Mouse (Mus musculus) cerebellum, adult 9-10 months (tissue): Measurements from ENCODE around the gene Cmtm4.

Source experiments
- DNase-seq: peaks from one replicate; pipeline ENCODE4 v3.0.0; 2022

Gene Cmtm4

DNA sequence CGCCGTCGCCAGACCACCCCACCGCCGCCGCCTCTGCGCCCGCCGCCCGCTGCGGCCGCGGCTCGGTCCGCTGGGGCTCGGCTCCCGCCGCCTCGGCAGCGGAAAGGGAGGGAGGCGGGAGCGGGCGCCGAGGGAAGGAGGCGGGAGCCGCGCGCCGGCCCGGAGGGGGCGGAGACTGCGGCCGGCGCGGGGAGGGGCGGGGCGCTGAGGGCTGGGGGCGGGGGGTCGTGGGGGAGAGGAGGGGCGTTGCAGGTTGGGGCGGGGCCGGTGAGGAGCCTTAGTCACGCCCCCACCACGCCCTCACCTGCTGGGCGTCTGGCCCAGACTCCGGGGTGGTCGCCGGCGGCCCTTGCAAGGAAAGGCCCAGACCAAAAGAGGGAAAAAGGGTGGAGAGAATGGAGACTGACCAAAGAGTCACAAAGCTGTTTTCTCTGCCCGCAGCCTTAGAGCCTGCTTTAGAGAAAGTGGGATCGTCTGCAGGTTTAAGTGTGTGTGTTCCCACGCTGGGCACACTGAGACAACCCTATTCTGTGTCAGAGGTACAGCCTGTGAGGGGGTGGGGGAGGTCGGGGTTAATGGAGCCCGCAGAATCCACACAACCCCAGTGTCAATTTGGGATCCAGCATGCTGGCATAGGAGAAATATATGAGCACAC is at the start of gene Cmtm4:
Cmtm4 (minus strand) TSS at position 105 of the 655 bp plus-strand sequence.
- DNase-seq: peak; percentile 59

DNA sequence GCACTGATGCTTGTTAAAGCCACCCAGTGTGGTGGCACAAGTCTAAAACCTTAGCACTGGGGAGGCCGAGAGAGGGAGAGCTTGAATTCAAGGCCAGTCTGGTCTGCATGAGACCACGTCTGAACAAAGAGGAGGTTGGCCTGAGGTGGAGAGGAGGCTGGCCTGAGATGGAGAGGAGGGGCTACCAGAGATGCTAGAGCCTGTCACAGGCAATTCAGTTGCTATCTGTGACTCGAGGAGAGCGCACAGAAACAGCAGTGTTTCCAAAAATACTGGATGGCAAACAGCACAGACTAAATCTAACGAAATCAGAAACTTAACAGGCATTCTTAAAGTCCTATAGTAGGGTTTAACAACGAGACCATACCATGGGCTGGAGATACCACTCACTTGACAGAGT is 49.6 kb upstream of the Cmtm4 start:
- DNase-seq: no peak

DNA sequence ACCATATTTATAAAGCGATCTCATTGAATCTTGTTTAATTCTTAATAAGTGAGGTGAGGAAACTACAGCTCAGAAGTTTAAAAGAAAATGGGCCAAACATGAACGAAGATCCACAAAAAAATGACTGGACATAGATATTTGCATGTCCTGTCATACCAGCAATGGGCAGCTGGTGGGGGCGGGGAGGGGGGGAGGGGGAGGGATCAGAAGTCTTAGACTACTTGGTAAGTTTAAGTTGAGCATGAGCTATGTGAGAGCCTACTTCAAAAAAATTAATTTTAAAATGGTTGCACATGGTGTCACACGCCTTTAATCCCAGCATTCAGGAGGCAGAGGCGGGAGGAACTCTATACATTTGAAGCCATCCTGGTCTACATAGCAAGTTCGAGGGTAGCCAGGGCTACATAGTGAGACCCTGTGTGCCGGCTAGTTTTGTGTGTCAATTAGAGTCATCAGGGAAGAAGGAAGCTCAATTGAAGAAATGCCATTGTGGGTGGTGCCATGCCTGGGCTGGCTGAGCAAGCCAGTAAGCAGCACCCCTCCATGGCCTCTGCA is 47.6 kb upstream of the Cmtm4 start:
- DNase-seq: peak; percentile 46

DNA sequence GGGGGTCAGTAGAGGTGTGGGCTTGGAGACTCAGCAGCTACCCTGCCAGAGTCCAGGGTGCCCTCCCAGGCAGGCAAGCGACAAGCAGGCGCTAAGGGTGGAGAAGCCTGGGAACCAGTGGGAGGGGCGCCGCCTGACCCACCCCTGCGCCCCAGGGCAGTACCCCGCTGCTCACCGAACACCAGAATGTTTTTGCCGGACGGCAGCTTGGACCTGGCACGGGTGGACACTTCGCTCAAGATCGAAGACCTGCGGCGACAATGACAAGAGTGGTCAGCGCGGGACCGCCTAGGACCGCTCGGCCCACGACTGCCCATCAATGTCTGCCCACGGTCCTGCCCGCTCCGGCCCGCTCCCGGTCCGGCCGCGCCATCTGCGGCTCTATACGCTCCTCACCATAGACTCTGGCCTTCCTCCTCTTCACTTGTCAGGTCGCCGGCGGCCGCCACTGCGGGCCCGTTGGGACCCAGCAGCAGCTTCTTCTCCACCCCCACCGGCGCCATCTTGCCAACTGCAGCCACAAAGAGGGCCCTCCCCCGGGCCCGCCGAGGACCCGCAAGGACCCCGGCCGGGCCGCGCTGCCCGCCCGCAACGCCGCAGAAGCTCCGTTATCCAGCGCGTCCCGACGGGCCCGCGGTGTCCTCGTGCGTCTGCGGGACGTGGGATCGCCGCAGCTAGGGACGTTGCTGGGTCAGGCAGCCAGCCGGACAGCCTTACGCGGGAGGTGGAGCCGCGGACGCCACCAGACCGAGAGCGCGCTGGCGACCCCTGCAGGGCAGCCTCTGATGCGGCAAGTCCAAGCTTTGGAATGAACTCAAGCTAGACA is 46.9 kb upstream of the Cmtm4 start, which contains the start of gene Dync1li2:
Dync1li2 (minus strand) TSS at position 749 of the 826 bp plus-strand sequence.
- peak; percentile 93 for DNase-seq

DNA sequence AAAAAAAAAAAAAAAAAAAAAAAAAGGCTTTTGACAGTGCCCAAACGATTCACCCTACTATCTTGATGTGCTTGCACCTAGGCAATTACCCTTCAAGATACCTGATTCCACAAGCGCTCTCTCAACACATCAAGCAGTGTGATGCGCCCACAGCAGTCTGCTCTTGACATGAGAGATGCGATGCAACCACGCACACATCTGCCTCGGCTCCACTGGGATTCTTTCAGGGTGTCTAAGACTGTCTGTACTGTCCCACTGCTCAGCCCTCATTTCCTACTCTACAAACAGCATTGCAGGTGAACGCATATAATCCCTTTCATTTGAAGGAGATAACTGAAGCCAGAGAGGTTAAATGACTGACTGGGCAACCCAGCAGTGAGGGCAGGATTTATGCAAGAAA is 46.0 kb upstream of the Cmtm4 start:
- no peak for DNase-seq

DNA sequence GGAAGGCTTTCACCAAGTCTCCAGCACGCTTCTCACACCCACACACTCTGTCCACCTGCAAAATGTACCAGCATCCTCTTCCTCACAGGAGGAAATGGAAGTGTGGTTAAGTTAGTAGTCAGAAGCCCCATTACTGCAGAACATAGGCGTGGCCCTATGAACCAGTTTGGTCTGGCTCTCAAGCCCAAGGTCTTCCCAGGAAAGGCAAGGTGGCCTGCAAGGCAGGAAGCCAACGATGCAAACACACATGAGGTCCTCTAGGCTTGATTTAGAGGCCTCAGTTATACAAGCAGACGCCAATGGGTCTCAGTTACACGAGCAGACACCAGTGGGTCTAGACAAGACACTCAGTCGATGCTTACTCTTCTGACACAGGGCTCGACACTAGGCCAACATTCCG is 43.9 kb upstream of the Cmtm4 start:
- no peak for DNase-seq

DNA sequence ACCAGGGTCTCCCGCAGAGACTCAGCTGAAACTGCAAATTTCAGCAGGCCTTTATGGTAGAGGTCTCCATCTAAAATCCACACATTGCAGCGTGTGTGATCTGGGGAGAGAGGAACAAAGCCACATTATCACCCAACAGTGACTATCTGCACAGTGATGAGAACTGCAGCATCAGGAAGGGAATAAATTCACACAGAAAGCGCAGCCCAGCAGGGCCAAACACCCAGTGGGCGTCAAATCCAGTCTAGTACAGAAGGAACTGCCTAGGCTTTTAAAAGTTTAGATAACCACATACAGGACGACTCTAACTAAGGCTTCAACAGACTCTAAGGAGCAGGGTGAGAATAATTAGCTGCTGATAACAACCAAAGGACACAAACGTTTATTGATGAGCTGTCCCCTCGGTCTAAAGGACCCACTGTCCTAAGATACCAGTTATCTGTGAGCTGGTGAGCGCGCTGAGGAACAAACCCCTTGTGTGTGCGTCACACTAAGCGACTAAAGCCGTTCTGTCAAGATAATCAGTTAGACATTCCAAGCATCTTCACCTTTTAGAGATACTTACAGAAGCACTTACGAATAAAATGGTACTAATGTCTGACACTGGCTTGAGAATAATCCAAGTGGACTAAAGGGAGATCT is 42.0 kb upstream of the Cmtm4 start:
- DNase-seq: peak; percentile 38

DNA sequence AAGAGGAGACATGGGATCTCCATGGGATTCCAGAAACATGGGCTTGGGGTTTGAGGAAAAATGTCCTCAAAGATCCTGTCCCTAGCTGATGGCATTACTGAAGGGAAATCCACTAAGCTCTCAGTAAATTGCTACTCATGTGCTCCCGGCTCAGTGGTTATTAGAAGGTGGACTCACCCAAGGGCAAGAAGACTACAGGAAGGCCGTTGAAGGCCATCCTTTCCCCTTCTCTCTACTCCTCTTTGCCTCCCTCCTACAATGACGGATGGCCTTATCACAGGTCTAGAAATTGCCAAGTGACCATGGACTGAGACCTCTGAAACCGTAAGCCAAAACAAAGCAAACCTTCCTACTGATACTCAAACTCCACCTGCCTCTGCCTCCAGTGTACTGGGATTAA is 41.0 kb upstream of the Cmtm4 start:
- peak; percentile 51 for DNase-seq

DNA sequence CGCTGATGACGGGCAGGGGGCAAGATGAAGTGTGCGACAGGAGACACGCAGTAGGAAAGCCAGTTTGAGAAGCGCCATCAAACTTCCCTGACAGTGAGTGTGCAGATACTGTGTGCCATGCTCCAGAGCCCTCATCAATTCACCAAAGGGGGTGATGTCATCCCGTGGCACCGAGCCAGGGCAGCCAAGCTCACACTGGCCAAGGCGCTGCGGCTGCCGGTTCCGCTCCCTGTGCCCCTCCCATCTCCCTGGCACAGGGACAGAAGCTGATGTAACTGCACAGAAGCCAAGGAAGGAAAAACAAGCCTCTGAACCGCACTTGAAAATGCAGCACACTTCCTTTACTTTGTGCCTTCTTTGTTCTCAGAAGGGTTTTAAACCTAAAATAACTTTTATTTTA is 40.4 kb upstream of the Cmtm4 start:
- peak; percentile 100 for DNase-seq

DNA sequence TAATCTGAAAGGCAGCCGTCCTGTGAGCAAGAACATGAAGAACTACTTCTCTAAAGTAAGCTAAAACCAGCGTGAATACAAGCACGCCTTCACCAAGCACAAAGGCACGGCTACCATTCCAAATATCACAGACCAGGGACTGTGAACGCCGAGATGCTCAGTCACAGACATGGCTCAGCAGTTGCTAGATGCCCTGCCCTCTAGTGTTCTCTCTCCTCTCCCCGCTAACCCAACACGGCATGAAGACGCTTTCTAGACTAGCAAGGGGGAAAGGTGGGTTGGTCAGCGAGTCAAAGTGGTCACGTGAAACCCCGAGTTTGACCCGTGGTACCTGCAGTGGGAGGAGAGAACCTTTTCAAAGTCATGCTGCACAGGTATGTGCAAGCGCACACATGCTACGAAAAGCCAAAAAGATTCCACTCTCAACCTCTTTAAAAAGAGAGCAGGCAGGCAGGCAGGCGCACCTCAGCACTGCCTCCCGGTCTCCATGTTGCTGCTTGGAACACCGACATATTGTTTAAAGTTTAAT is 39.3 kb upstream of the Cmtm4 start:
- DNase-seq: peak; percentile 59

DNA sequence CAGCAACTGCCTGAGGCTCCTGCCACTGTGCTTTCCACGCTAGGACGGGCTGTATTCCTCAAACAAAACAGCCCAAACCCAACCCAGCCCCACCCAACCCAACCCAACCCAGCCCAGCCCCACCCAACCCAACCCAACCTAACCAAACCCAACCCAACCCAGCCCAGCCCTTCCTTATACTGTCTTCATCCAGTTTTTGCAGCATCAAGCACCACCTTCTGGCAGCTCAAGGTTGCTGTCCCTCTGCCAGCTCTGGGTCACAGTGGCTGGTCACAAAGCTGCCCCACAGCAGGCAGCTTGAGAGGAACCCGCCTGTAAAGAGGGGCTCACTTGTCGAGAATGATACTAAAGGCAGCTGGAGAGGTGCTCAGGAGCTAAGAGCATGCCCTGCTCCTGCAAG is 38.7 kb upstream of the Cmtm4 start:
- DNase-seq: peak; percentile 62

DNA sequence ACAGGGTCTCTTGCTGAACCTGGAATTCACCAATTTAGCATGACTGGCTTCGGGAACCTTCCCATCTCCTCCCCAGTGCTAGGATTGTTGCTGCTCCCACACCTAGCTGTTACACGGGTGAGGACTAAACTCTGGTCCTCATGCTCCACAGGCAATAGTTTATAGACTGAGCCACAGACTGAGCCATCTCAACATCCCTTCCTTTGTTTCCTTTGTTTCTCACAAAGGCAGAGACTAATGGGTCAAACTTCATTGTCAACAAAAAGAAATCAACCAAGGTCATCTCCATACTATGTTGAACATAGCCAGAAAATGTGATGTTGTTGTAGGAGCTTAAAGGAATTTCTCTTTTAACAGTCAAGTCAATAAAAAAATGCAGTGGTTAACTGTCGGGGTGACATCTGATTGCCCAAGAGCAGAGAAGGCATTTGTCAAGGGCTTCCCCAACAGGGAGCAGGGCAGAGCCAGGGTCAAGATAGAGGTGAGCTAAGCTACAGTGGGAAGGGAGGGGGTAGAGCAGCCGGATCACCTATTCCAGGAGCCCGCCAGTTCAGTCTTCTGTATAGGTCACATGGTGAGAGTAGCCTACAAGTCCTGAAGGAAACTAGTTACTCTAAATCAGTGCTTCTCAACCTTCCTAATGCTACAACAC is 37.7 kb upstream of the Cmtm4 start:
- DNase-seq: no peak

DNA sequence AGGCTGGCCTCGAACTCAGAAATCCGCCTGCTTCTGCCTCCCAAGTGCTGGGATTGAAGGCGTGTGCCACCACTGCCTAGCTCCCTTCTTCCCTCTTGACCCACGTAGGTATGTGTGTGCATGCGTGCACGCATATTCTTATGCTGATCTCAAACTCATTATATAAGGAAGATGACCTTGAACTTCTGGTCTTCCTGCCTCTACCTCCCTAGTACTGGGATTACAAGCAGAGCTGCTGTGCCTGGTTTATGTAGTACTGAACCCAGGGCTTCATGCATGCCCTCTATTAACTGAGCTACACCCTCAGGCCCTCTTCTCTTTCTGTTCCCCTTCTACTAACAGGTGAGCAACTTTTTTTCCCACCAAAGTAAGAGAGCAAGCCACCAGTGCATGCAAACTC is 37.0 kb upstream of the Cmtm4 start:
- DNase-seq: peak; percentile 6

DNA sequence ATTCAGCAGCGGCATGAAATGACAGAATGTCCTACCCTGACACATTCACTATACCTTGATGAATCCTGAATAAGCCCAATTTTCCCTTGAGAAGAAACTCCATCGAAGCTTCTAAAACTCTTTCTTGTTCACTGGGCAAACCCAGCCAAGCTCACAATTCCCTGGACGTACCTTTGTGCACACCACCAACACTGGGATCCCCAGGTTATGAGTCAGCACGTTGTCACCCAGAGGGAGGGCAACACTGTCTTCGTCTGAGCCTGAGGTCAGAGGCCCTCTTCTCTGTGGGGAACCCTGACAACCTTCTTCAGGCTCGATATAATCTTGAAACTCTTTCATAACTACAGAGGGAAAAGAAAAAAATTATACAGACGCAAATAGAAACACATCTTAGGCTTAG is 34.6 kb upstream of the Cmtm4 start:
- peak; percentile 4 for DNase-seq

DNA sequence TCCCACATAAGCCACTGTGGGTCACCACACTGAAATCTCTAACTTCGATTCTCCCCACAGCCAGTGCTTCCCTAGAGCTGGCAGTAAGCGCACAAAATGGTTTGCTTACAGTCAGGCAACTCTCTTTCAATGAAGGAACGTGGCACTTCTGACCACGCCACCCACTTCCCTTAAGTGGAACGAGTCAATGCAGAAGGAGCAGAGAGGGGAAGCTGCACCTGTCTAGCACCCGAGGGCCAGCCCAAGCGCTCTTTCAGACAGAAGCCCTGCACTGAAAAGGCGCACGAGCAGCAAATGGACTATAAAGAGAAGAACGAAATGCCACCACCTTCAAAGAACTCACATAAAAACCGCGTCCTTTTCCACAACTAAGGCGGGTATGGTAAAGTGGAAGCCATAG is 32.1 kb upstream of the Cmtm4 start:
- DNase-seq: no peak

DNA sequence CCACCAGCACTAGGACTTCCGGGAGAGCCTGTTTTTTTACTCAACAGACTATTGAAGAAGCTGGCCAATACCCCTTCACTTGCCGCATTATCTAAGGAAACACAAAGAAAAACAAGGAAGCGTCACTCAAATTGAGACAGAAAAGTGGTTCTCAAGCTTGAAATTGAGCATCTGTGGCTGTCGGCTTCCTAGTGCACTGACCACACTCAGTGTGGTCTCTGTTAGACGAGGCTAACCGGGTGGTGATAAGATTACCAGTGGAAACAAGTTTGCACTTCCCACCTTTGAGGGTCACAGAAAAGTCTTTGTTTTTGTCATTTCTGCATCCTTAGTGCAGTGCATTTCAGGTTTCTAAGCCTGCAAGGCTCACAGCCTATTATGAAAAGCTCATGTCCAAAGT is 26.7 kb upstream of the Cmtm4 start:
- no peak for DNase-seq

DNA sequence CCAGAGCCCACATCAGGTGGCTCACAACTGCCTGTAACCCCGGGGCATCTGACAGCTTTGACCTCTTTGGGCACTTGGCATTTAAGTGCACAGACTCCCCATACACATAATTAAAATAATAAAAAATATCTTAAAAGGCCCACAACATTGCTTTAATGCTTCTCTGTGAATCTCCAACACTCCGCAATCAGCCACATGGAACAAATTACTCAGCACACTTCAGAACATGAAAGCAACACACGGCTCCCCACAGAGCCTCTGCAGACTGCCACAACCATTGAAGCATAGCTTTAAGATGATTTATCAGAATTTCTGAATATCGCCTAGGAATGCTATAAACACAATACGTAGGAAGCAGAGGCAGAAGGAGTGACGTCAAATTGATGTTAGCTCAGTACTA is 20.4 kb upstream of the Cmtm4 start:
- DNase-seq: no peak

DNA sequence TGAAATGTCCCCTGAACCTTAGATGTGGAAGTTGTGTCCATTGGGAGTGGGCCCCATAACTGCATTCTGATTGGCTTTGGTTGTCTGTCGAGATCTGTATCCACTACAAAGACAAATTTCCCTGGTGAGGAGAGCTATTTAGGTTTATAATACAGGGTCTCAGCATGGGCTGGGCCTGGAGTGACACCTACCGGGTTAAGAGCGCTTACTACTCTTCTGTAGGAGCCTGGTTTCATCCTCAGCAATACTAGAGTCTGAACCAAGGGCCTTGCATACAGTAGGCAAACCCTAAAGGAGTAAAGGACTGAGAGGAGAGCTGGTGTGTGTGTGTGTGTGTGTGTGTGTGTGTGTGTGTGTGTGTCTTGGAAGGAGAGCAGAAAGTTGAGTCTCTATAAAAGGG is 18.6 kb upstream of the Cmtm4 start:
- no peak for DNase-seq

DNA sequence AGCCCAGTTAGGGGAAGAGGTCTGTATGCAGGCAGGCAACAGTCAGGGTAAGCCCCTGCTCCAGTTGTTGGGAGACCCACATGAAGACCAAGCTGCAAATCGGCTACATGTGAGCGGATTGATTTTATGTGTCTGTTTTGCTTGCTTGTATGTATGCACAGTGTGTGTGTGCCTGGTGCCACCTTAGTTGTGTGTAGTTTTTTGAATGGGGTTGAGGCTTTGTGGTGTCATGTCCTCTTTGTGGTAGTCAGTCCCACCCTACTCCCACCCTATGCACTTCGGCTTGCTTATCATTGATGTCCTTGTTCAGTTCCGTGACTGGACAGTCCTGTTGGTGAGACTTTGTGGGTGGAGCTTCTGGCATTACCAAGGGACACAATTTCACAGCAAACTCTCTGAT is 18.2 kb upstream of the Cmtm4 start:
- DNase-seq: no peak

DNA sequence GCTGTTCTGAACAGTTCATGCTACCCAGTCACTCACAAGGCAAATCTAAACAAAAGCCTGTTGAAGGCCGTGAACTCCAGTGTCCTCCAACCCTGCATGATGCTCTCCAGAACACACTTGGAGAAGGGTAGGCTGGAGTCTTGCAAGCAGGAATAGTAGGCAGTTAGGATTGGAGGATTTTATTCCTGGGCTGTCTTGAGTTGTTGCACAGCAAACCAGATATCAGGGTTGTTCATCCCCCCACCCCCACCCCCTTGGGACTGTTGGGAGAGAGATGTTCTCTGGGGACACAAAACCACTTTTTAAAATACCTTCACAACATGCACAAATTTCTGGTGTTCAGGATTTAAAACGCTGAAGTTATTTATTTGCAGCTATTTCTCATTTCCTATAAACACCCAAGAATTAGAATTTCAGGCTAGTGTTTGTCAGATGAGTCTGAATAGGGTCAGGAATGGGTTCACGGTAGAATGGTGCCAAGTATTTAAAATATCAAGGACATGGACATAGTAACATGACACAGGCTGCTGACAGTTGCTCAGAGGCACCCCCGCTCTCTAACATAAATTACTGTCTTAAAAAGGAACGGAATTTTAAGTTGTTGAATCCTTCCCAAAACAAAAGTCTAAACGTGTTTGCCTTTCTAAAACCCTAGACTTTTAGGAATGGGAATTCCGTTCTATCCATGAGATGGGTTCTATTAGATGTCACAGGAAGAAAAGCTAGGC is 17.4 kb upstream of the Cmtm4 start:
- DNase-seq: no peak

DNA sequence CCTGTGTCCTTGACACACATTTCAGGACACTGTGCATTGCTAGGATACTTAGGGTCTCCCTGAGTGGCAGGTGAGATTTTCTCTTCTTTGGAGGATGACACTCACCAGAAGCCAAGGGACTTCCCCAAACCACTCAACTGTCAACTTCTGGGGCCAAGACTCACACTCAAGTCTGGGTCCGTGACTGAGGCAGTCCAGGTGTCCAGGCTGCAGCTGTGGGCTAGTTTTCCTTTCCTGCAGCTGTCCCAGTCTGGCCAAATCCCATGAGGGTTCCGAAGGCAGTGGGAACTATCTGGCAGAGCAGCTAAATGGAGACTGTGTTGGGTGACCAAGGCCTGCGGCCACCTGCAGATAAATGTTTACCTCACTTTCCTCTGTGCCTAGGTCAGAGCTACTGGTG is 16.4 kb upstream of the Cmtm4 start:
- DNase-seq: no peak

DNA sequence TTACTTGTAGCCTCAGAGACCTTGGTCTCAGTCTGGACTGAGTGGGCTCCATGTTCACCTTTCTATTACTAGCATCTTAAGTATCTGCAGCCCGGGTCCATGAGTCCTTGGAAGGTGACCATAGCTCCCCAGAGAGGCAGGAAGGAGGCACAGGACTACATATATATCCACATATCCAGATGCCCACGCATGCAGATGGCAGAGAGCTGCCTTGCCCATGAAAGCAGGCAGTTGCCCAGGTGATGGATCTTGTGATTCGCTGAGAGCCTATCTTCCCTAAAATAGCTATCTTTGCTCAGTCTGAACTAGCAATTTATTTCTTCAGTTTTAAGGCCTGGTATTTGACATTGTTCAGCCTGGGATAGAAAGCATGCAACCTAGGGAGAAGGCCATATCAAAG is 15.9 kb upstream of the Cmtm4 start:
- no peak for DNase-seq
